Mouse (Mus musculus) intestine, embryonic 15.5 days (tissue): ENCODE measurements around the gene Spock1. TPM values are rescaled to one million over a fixed set of nuclear protein-coding genes. Genes with fewer than 3 reads are reported as not detected.

ENCODE experiments used
- ATAC-seq: fragments of 200-750 bp; cut with Nextera tagmentation; 2 replicates; pipeline ENCODE4 v1.8.0; 2017; ENCODE audit warnings: moderate TSS enrichment, moderate library complexity
- H3K27ac ChIP-seq: fragments of 300-500 bp; sonication (generic); 2 replicates; pipeline ENCODE4 v1.5.1; 2015; ENCODE audit warnings: mild to moderate bottlenecking, inconsistent platforms
- H3K27me3 ChIP-seq: fragments of 300-500 bp; sonication (generic); replicated peaks from 2 replicates; pipeline ENCODE4 v1.6.1; 2015; ENCODE audit warnings: inconsistent platforms
- H3K36me3 ChIP-seq: fragments of 300-500 bp; sonication (generic); 2 replicates; pipeline ENCODE4 v1.6.1; 2015; ENCODE audit warnings: inconsistent platforms
- H3K4me1 ChIP-seq: fragments of 300-500 bp; sonication (generic); replicated peaks from 2 replicates; pipeline ENCODE4 v1.6.1; 2015; ENCODE audit warnings: inconsistent platforms
- H3K4me2 ChIP-seq: fragments of 300-500 bp; sonication (generic); replicated peaks from 2 replicates; pipeline ENCODE4 v1.6.1; 2015; ENCODE audit warnings: mild to moderate bottlenecking, inconsistent platforms
- H3K4me3 ChIP-seq: fragments of 300-500 bp; sonication (generic); replicated peaks from 2 replicates; pipeline ENCODE4 v1.5.1; 2015; ENCODE audit warnings: inconsistent platforms
- H3K9ac ChIP-seq: fragments of 300-500 bp; sonication (generic); 2 replicates; pipeline ENCODE4 v1.6.1; 2015; ENCODE audit warnings: inconsistent platforms
- H3K9me3 ChIP-seq: fragments of 300-500 bp; sonication (generic); 2 replicates; pipeline ENCODE4 v1.6.1; 2016; ENCODE audit warnings: inconsistent platforms
- WGBS: fragments of 180-500 bp; shearing (Covaris S2); methylation state at CpG from one replicate; pipeline ENCODE4 v1.1.7; 2015; 5-methylcytosine and 5-hydroxymethylcytosine counted together
- polyA plus RNA-seq: library from polyadenylated mRNA; unstranded; fragments of >200 nt; fragmentation: Nextera tagmentation; extraction: Ambion mirVana; gene quantifications from 2 replicates; pipeline ENCODE4 v1.2.1, GENCODE M21; 2015

The Spock1 gene
- polyA plus RNA-seq, 1 experiment from 2014 or later, result 3.5 TPM

DNA sequence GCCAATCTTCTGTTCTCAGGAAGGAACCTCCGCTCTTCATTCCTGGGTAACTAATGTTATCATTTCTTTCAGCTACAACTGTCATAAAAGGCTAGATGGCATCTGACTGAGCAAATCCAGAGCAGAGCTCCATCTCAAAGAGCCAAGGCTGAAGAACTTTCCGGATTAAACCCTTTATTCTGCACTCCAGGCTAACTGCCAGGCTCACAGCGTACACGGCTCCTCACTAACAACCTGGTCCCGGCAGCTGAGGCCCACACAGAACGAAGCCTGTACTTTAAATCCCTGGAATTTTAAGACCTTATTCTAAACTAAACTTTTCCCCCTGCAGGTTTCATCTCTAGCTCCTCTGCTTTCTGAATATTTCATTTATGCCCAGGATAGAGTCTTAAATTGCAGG is 166.9 kb downstream of the Spock1 start:
- no peak overlapping the region for H3K9ac ChIP-seq
- no peaks in the 10 kb centered on the region for H3K36me3 ChIP-seq
- 0 out of 2 replicates have a peak, but pooled peaks have one; percentile 39 for ATAC-seq
- peak overlapping the region; percentile 18; the same call in 1 of the 2 replicates for H3K27ac ChIP-seq
- 0 out of 2 replicates have a peak, but pooled peaks cover 10% of the 10 kb centered on the region for H3K4me1 ChIP-seq
- no peak overlapping the region for H3K4me3 ChIP-seq
- no peaks in the 10 kb centered on the region for H3K27me3 ChIP-seq
- WGBS, result 36% methylated on average over 6 of the region's 6 CpGs
- no peaks in the 10 kb centered on the region for H3K9me3 ChIP-seq
- no peak overlapping the region for H3K4me2 ChIP-seq

DNA sequence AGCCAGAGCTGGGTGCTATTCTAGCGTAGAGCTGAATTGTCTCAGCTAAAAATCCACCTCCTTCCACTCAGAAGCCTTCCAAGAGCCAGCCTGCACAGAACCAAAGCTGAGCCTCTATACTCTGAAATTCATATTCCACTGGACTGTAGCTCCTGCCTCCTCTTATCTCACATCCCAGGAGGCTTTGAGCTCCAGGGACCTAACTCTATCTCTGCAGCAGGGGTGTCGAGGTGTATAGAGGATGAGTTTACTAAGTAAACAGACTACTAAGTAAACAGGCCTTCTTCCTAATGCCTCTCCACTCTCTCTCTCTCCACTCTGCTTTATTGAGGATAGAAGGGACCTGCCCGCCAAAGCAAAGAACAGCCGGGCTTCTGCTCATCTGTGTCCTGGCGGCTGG is 167.7 kb downstream of the Spock1 start:
- Histone ChIP-seq H3K27me3 (no peaks in the 10 kb centered on the region), H3K4me3 (no peak overlapping the region), H3K36me3 (no peaks in the 10 kb centered on the region), H3K4me2 (no peak overlapping the region), H3K9ac (no peak overlapping the region), H3K4me1 (0 out of 2 replicates have a peak, but pooled peaks cover 10% of the 10 kb centered on the region), H3K27ac (peak overlapping the region; percentile 18; the same call in 1 of the 2 replicates), H3K9me3 (no peaks in the 10 kb centered on the region)
- 17% methylated on average over 5 of the region's 5 CpGs for WGBS
- ATAC-seq, result peak; percentile 70

DNA sequence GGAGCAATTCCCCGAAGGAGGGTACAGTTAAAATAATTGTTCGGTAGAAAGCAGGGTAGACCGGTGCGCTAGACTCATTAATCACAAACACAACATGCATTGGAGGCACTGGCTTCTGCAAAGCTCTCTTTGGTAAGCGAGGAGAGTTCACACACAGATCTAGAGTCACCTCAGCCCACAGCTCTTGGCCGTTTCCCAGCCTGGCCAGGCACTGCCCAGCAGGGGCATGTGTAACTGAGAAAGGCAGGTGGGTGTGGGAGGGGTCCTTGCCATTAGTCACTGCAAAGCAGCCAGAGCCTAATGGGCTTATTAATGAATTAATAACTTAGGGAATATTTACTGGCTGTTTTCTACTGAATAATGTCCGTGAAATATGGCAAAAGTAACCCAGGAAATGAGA is 172.1 kb downstream of the Spock1 start:
- Histone ChIP-seq H3K27ac (no peak overlapping the region), H3K9ac (no peak overlapping the region), H3K4me1 (0 out of 2 replicates have a peak, but pooled peaks cover 10% of the 10 kb centered on the region), H3K9me3 (no peaks in the 10 kb centered on the region), H3K4me2 (no peak overlapping the region), H3K27me3 (no peaks in the 10 kb centered on the region), H3K36me3 (no peaks in the 10 kb centered on the region), H3K4me3 (no peak overlapping the region)
- WGBS, result 65% methylated on average over 7 of the region's 7 CpGs
- ATAC-seq, result no peak

DNA sequence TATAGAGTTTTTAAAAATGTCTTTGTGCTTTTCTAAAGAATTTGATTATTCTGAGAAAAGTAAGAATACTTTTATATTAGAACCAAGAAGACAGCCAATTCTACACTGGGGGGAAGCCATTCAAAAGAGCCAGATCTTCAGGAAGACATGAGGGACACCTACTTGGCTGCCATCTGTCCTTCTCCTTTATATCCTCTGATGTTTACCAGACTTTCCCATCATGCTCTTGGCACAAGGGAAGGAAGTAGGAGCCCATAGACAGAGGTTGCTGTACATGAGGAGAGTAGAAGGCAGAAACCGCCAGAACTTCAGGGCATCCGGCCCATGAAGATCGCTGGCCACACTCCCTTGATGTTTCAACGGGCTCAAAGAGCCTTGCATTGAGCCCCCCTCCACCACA is 173.6 kb downstream of the Spock1 start:
- no peaks in the 10 kb centered on the region for H3K36me3 ChIP-seq
- 85% methylated on average over 4 of the region's 4 CpGs for WGBS
- H3K9ac ChIP-seq, result no peak overlapping the region
- H3K27me3 ChIP-seq, result no peaks in the 10 kb centered on the region
- no peak overlapping the region for H3K4me2 ChIP-seq
- H3K4me3 ChIP-seq, result no peak overlapping the region
- ATAC-seq, result no peak
- H3K4me1 ChIP-seq, result no peaks in the 10 kb centered on the region
- no peaks in the 10 kb centered on the region for H3K9me3 ChIP-seq
- no peak overlapping the region for H3K27ac ChIP-seq

DNA sequence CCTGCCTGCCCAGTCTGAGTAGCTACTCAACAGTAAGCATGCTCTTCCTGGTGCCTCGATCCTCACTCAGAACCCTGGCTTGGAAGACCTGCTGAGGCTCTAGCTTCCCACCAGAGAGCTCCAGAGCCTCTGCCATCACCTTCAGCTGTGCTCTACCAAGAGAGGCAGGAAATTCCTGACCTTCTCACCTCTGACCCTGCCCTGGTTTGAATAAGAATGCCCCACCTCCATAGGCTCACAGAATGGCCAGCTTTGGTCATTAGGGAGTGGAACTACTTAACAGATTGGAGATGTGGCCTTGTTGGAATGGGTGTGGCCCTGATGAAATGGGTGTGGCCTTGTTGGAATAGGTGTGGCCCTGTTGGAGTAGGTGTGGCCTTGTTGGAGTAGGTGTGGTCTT is 174.6 kb downstream of the Spock1 start:
- no peak for ATAC-seq

DNA sequence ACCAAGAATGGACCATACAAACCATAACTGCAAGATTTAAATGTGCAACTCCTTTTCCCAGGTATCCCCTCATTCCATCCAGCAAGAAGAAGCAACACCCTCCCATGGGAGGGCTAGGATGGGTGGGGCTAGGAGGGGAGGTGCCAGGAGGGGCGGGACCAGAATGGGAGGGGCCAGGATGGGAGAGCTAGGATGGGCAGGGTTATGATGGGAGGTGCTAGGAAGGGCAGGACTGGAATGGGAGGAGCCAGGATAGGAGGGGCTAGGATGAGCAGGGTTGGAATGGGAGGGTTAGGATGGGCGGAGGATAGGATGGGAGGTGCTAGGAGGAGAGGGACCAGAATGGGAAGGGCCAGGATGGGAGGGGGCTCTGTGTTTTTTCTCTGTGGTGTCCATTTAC is 175.9 kb downstream of the Spock1 start:
- Histone ChIP-seq H3K27ac (no peak overlapping the region), H3K4me2 (no peak overlapping the region), H3K4me3 (no peak overlapping the region), H3K9ac (no peak overlapping the region), H3K36me3 (no peaks in the 10 kb centered on the region), H3K9me3 (no peaks in the 10 kb centered on the region), H3K27me3 (no peaks in the 10 kb centered on the region), H3K4me1 (no peaks in the 10 kb centered on the region)
- WGBS, result 54% methylated on average over 2 of the region's 2 CpGs
- ATAC-seq, result no peak

More for the DNA sequence above, 174.6 kb downstream of the Spock1 start:
- Histone ChIP-seq H3K27ac (no peak overlapping the region), H3K36me3 (no peaks in the 10 kb centered on the region), H3K4me3 (no peak overlapping the region), H3K4me1 (no peaks in the 10 kb centered on the region), H3K27me3 (no peaks in the 10 kb centered on the region), H3K9me3 (no peaks in the 10 kb centered on the region), H3K9ac (no peak overlapping the region), H3K4me2 (no peak overlapping the region)
- 77% methylated on average over 1 of the region's 1 CpGs for WGBS

DNA sequence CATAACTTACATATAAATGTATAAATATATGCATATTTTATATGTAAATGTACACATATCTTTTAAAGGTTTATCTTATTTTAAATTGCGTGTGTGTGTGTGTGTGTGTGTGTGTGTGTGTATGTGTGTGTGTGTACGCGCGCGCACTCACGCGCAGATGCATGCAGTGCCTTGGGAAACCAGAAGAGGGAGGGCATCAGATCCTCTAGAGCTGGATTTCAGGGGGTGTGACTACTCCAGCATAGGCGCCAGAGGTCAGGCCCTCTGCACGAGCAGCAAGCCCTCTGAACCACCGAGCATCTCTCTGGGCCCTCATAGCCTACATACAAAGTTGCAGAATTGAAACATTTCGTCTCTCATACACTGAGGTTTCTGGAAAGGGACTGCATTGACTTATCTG is 180.4 kb downstream of the Spock1 start:
- Histone ChIP-seq H3K9me3 (no peaks in the 10 kb centered on the region), H3K4me2 (no peak overlapping the region), H3K27ac (no peak overlapping the region), H3K27me3 (no peaks in the 10 kb centered on the region), H3K4me1 (no peaks in the 10 kb centered on the region), H3K36me3 (no peaks in the 10 kb centered on the region), H3K4me3 (no peak overlapping the region), H3K9ac (no peak overlapping the region)
- ATAC-seq, result no peak
- WGBS, result 95% methylated on average over 11 of the region's 11 CpGs

DNA sequence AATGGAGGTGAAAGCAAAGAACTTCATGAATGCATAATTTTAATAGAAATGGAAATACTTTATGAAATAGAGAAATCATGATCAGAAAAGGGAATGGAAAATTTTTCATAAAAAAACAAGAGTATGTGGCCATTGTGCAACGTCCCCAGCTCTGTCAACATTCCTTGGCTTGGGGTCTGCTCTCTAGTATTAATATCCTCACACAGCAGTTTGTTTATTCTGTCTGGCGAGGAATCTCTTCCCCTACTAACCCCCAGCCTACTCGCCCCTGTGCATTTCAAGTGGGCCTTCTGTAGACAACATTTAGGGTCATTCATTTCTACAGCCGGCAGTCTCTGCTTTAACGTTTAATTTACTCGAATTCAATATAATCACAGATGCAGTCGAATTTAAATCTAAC is 181.5 kb downstream of the Spock1 start:
- Histone ChIP-seq H3K4me3 (no peak overlapping the region), H3K4me2 (no peak overlapping the region), H3K9me3 (no peaks in the 10 kb centered on the region), H3K27me3 (no peaks in the 10 kb centered on the region), H3K9ac (no peak overlapping the region), H3K27ac (no peak overlapping the region), H3K36me3 (no peaks in the 10 kb centered on the region), H3K4me1 (no peaks in the 10 kb centered on the region)
- ATAC-seq, result no peak
- 62% methylated on average over 7 of the region's 7 CpGs for WGBS

DNA sequence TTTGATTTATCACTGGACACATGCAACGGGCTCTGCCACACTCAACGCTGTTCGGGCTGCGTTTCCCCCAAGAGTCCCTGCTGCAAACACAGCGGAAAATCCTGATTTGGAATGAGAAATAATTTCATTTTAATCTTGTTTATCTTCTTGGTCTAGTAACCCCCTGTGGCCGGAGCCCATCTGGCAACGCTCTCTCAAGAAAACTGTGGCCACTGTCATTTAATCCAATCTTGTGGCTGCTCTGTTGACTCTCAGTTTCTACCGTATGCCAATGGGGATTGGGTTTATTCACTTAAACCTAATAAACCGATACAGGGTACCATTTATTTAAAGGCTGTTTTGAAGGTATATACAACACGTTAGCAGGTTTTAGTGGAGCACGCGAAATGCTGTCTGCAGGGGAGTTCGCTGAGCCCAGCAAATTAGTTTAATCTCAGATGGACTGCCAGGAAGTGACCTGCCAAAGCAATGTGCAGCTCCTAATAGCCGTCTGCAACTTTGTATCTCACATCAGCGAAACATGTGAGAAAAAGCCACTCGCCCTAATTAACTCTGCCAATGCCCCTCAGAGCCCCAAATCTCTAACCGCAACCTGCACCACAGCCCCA is 185.7 kb downstream of the Spock1 start:
- H3K36me3 ChIP-seq, result no peaks in the 10 kb centered on the region
- H3K4me2 ChIP-seq, result no peak overlapping the region
- H3K27ac ChIP-seq, result no peak overlapping the region
- no peaks in the 10 kb centered on the region for H3K4me1 ChIP-seq
- H3K9me3 ChIP-seq, result no peaks in the 10 kb centered on the region
- no peaks in the 10 kb centered on the region for H3K27me3 ChIP-seq
- ATAC-seq, result no peak
- H3K4me3 ChIP-seq, result no peak overlapping the region
- 65% methylated on average over 17 of the region's 17 CpGs for WGBS
- H3K9ac ChIP-seq, result no peak overlapping the region

DNA sequence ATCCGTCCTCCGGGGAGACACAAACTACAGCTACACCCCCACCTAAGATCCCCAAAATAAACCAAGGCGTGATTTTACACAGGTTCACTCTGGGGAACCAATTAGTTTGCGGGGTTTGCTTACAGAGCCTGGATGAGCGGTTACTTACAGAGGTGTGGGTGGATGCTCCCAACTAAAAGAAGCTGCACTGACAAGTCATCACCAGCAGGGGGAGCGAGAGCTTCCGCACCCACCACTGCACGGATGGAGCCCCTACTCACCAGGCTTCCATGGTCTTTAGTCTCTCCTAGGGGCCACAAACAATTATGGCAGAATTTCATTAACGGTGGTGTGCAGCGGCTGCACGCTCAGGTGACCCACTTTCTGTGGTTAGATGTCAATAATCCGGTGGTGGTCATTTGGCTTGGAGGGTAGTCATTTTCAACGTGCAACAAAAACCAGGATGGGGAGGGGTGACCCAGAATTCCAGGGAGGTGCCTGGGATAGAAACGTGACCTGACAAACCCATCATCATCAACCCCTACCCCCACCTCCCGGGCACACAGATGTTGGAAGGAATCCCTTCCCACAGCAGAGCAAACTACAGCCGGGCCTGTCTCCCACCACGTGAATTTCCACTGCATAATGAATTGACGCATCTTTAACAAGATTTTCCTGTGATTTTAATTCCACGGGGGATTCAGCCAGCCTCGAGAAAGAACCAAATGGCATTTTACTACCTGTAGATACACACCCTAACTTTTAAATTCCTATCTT is 186.4 kb downstream of the Spock1 start:
- H3K27me3 ChIP-seq, result no peaks in the 10 kb centered on the region
- H3K36me3 ChIP-seq, result no peaks in the 10 kb centered on the region
- no peak overlapping the region for H3K4me3 ChIP-seq
- no peak for ATAC-seq
- no peaks in the 10 kb centered on the region for H3K4me1 ChIP-seq
- H3K9ac ChIP-seq, result no peak overlapping the region
- WGBS, result 61% methylated on average over 20 of the region's 20 CpGs
- no peak overlapping the region for H3K4me2 ChIP-seq
- H3K9me3 ChIP-seq, result no peaks in the 10 kb centered on the region
- H3K27ac ChIP-seq, result no peak overlapping the region

DNA sequence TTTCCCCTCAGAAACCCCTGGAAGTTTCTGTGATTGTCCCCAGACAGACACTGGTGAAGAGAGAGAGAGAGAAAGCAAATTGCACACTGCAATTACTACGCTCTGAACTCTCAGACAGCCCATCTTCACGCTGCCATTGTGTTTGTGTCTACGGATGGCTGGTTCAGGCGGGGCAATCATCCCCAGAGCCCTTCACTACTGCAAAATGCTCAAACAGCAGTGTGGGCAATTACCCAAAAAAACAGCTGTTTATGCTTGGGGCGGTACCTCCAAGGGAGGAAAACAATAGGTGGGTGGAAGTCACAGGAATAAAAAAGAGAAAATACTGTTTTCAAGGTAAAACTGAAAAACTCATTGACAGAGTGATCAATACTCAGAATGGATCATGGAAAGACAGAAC is 190.0 kb downstream of the Spock1 start:
- Histone ChIP-seq H3K9me3 (no peaks in the 10 kb centered on the region), H3K27ac (no peak overlapping the region)
- 64% methylated on average over 5 of the region's 5 CpGs for WGBS

DNA sequence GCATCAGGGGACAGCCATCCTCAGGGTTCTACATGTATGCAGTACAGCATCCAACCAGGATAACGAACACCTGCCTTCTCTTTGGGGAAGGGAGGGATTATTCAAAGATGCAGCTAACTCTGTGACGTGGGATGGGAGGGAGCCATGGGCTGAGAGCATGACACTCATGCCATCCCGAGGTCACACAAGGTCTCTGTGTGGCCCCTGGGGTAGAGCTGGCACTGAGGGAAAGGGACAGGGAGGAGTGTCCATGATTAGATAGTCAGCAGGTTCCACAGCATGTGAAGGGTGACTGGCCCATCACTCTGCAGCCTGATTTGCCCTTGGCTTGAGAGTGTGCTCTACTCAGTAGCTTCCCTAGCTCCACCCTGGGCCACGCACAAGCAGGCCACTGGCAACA is 195.2 kb downstream of the Spock1 start:
- 80% methylated on average over 4 of the region's 4 CpGs for WGBS
- Histone ChIP-seq H3K9me3 (no peaks in the 10 kb centered on the region), H3K27me3 (no peaks in the 10 kb centered on the region), H3K9ac (no peak overlapping the region), H3K36me3 (no peaks in the 10 kb centered on the region), H3K4me3 (no peak overlapping the region), H3K27ac (no peak overlapping the region), H3K4me2 (no peak overlapping the region), H3K4me1 (no peaks in the 10 kb centered on the region)
- ATAC-seq, result no peak

More for the DNA sequence above, 190.0 kb downstream of the Spock1 start:
- Histone ChIP-seq H3K27me3 (no peaks in the 10 kb centered on the region), H3K4me2 (no peak overlapping the region), H3K36me3 (no peaks in the 10 kb centered on the region), H3K9ac (no peak overlapping the region), H3K4me1 (no peaks in the 10 kb centered on the region), H3K4me3 (no peak overlapping the region)
- no peak for ATAC-seq

DNA sequence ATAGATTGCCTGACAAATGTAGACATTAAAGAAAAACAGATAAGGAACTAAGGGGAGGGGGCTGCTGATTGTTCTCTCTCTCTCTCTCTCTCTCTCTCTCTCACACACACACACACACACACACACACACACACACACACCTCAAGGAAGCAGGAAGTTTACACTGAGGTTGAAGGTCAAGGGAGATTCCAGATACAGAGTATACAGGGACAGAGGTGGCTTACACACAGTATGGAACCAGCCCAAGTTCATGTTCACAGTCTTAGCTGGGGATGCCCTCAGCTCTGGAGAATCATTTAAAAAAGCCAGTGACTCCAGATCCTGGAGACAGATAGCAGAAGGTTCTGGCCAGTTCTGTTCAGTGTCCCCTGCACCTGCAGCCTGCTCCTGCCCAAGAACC is 199.7 kb downstream of the Spock1 start:
- no peak for ATAC-seq
- no peak overlapping the region for H3K9ac ChIP-seq
- no peak overlapping the region for H3K4me3 ChIP-seq
- no peak overlapping the region for H3K27ac ChIP-seq
- H3K27me3 ChIP-seq, result no peaks in the 10 kb centered on the region
- no peak overlapping the region for H3K4me2 ChIP-seq
- H3K9me3 ChIP-seq, result no peaks in the 10 kb centered on the region
- H3K36me3 ChIP-seq, result no peaks in the 10 kb centered on the region
- H3K4me1 ChIP-seq, result no peaks in the 10 kb centered on the region
